Mouse (Mus musculus) forebrain, embryonic 14.5 days (tissue): ENCODE results near the gene Surf2. TPM values are rescaled to one million over a fixed set of nuclear protein-coding genes. Genes with fewer than 3 reads are reported as not detected.

Source experiments
- ATAC-seq: fragments of 200-750 bp; cut with Nextera tagmentation; 2 replicates; pipeline ENCODE4 v1.8.0; 2017; ENCODE audit warnings: mild to moderate bottlenecking, moderate library complexity
- DNase-seq: peaks from one replicate; pipeline ENCODE4 v3.0.0-alpha.2; 2015; ENCODE audit warnings: low spot score
- H3K27ac ChIP-seq: fragments of 300-500 bp; sonication (generic); 2 replicates; pipeline ENCODE4 v1.5.1; 2014; ENCODE audit warnings: low read depth, mild to moderate bottlenecking, control low read depth, low read length, moderate library complexity
- H3K27me3 ChIP-seq: fragments of 300-500 bp; sonication (generic); replicated peaks from 2 replicates; pipeline ENCODE4 v1.6.1; 2014; ENCODE audit warnings: low read length, control low read depth, mixed read lengths; ENCODE audit not compliant: control insufficient read depth, insufficient read depth
- H3K36me3 ChIP-seq: fragments of 300-500 bp; sonication (generic); 2 replicates; pipeline ENCODE4 v1.6.1; 2014; ENCODE audit warnings: low read length, control low read depth; ENCODE audit not compliant: control insufficient read depth, insufficient read depth
- H3K4me1 ChIP-seq: fragments of 300-500 bp; sonication (generic); 2 replicates; pipeline ENCODE4 v1.6.1; 2014; ENCODE audit warnings: antibody characterized with exemption, low read length, control low read depth; ENCODE audit not compliant: control insufficient read depth, insufficient read depth
- H3K4me2 ChIP-seq: fragments of 300-500 bp; sonication (generic); 2 replicates; pipeline ENCODE4 v1.6.1; 2014; ENCODE audit warnings: mild to moderate bottlenecking, control low read depth, low read length
- H3K4me3 ChIP-seq: fragments of 300-500 bp; sonication (generic); 2 replicates; pipeline ENCODE4 v1.5.1; 2014; ENCODE audit warnings: low read depth, low read length, control low read depth
- H3K9ac ChIP-seq: fragments of 300-500 bp; sonication (generic); 2 replicates; pipeline ENCODE4 v1.6.1; 2014; ENCODE audit warnings: mild to moderate bottlenecking, low read length, control low read depth, moderate library complexity
- H3K9me3 ChIP-seq: fragments of 300-500 bp; sonication (generic); replicated peaks from 2 replicates; pipeline ENCODE4 v1.6.1; 2016; ENCODE audit warnings: low read length, control low read depth, mixed read lengths; ENCODE audit not compliant: control insufficient read depth
- WGBS: fragments of 180-500 bp; shearing (Covaris S2); extraction: QIAGEN DNeasy Blood & Tissue Kit; methylation state at CpG from one replicate; pipeline ENCODE4 v1.1.7; 2014; 5-methylcytosine and 5-hydroxymethylcytosine counted together
- polyA plus RNA-seq: library from polyadenylated mRNA; unstranded; fragments of >200 nt; fragmentation: Nextera tagmentation; extraction: Ambion mirVana; gene quantifications from 2 replicates; pipeline ENCODE4 v1.2.1, GENCODE M21; 2014

Surf2 gene
- polyA plus RNA-seq, 1 experiment from 2014 or later, result 54.0 TPM

GRCm38 (mm10) chr2:26902467-26903220, 13.5 kb upstream of the Surf2 start, which contains the start of gene Surf6:
Surf6 (minus strand) TSS chr2:26902879.
- peak within 1 kb of the TSS; percentile 80 for H3K4me3 ChIP-seq
- DNase-seq (peak; percentile 99), ATAC-seq (peak; percentile 97)
- H3K9me3 ChIP-seq, result no peaks in the 10 kb centered on the region
- H3K9ac ChIP-seq, result peak within 1 kb of the TSS; percentile 82
- peaks cover 14% of the 10 kb centered on the region for H3K4me1 ChIP-seq
- peak within 1 kb of the TSS; percentile 84 for H3K4me2 ChIP-seq
- WGBS, result under 1% methylated on average over 41 of the region's 41 CpGs
- no peaks in the 10 kb centered on the region for H3K27me3 ChIP-seq
- H3K27ac ChIP-seq, result peak within 1 kb of the TSS; percentile 91
- peaks cover 58% of the 10 kb centered on the region for H3K36me3 ChIP-seq

GRCm38 (mm10) chr2:26903311-26903710, 12.9 kb upstream of the Surf2 start:
- ATAC-seq (no peak), DNase-seq (no peak)
- peak overlapping the region; percentile 91 for H3K27ac ChIP-seq
- H3K9me3 ChIP-seq, result no peaks in the 10 kb centered on the region
- WGBS, result 9% methylated on average over 7 of the region's 7 CpGs
- peaks cover 58% of the 10 kb centered on the region for H3K36me3 ChIP-seq
- peaks cover 14% of the 10 kb centered on the region for H3K4me1 ChIP-seq
- no peaks in the 10 kb centered on the region for H3K27me3 ChIP-seq
- peak overlapping the region; percentile 84 for H3K4me2 ChIP-seq
- H3K9ac ChIP-seq, result peak overlapping the region; percentile 82
- peak overlapping the region; percentile 80 for H3K4me3 ChIP-seq

- H3K9ac ChIP-seq, result no peak overlapping the region
- 93% methylated on average over 2 of the region's 2 CpGs for WGBS
- peaks cover 22% of the 10 kb centered on the region for H3K4me1 ChIP-seq
- H3K4me3 ChIP-seq, result no peak overlapping the region
- no peak for ATAC-seq
- H3K9me3 ChIP-seq, result no peaks in the 10 kb centered on the region
- H3K36me3 ChIP-seq, result peaks cover 43% of the 10 kb centered on the region
- DNase-seq, result no peak
- H3K27ac ChIP-seq, result no peak overlapping the region
- H3K27me3 ChIP-seq, result no peaks in the 10 kb centered on the region
- no peak overlapping the region for H3K4me2 ChIP-seq
Measured at GRCm38 (mm10) chr2:26905936-26906335, 10.2 kb upstream of the Surf2 start.

- Histone ChIP-seq H3K27me3 (no peaks in the 10 kb centered on the region), H3K9ac (no peak overlapping the region), H3K4me1 (peaks cover 22% of the 10 kb centered on the region), H3K36me3 (peaks cover 44% of the 10 kb centered on the region), H3K4me2 (no peak overlapping the region), H3K27ac (no peak overlapping the region), H3K9me3 (no peaks in the 10 kb centered on the region), H3K4me3 (no peak overlapping the region)
- no peak for ATAC-seq
- no peak for DNase-seq
- WGBS, result 95% methylated on average over 3 of the region's 3 CpGs
Measured at GRCm38 (mm10) chr2:26906431-26906830, 9.7 kb upstream of the Surf2 start.

- Histone ChIP-seq H3K9ac (no peak overlapping the region), H3K4me2 (no peak overlapping the region), H3K4me3 (no peak overlapping the region), H3K36me3 (peaks cover 51% of the 10 kb centered on the region), H3K27ac (no peak overlapping the region), H3K4me1 (peaks cover 22% of the 10 kb centered on the region), H3K27me3 (no peaks in the 10 kb centered on the region), H3K9me3 (no peaks in the 10 kb centered on the region)
- WGBS, result 51% methylated on average over 4 of the region's 4 CpGs
- DNase-seq (peak; percentile 28), ATAC-seq (no peak)
Measured at GRCm38 (mm10) chr2:26907109-26907508, 9.1 kb upstream of the Surf2 start.

- WGBS, result 86% methylated on average over 18 of the region's 18 CpGs
- Histone ChIP-seq H3K36me3 (peaks cover 69% of the 10 kb centered on the region), H3K9ac (peak overlapping the region; percentile 93)
Measured at GRCm38 (mm10) chr2:26908710-26909386, 7.3 kb upstream of the Surf2 start.

GRCm38 (mm10) chr2:26909387-26909784, 6.8 kb upstream of the Surf2 start:
- H3K9ac ChIP-seq, result peak overlapping the region; percentile 93
- peak overlapping the region; percentile 75 for H3K4me2 ChIP-seq
- no peaks in the 10 kb centered on the region for H3K27me3 ChIP-seq
- H3K36me3 ChIP-seq, result peaks cover 73% of the 10 kb centered on the region
- H3K4me3 ChIP-seq, result peak overlapping the region; percentile 75
- no peaks in the 10 kb centered on the region for H3K9me3 ChIP-seq
- peaks cover 16% of the 10 kb centered on the region for H3K4me1 ChIP-seq
- H3K27ac ChIP-seq, result no peak overlapping the region
- ATAC-seq (no peak), DNase-seq (no peak)

More at GRCm38 (mm10) chr2:26908710-26909386, 7.3 kb upstream of the Surf2 start:
- Histone ChIP-seq H3K9me3 (no peaks in the 10 kb centered on the region), H3K4me2 (peak overlapping the region; percentile 75), H3K4me1 (peaks cover 16% of the 10 kb centered on the region), H3K27ac (no peak overlapping the region), H3K27me3 (no peaks in the 10 kb centered on the region), H3K4me3 (peak overlapping the region; percentile 75)
- ATAC-seq, result no peak
- no peak for DNase-seq

GRCm38 (mm10) chr2:26910124-26910993, 5.8 kb upstream of the Surf2 start, which contains the start of the genes Med22 and Rpl7a:
Med22 (minus strand) TSS chr2:26910677.
Rpl7a (plus strand) TSS chr2:26910764.
- Histone ChIP-seq H3K27me3 (no peaks in the 10 kb centered on the region), H3K4me1 (peaks cover 18% of the 10 kb centered on the region), H3K4me3 (peak within 1 kb of the TSS; percentile 75), H3K27ac (peak within 1 kb of the TSS; percentile 92), H3K9ac (peak within 1 kb of the TSS; percentile 93), H3K4me2 (peak within 1 kb of the TSS; percentile 99), H3K9me3 (no peaks in the 10 kb centered on the region), H3K36me3 (peaks cover 69% of the 10 kb centered on the region)
- DNase-seq, result peak; percentile 99
- under 1% methylated on average over 68 of the region's 74 CpGs for WGBS
- ATAC-seq, result peak; percentile 95
